21 mouse cellular contexts compared by ENCODE assay signal in the genomic region with DNA sequence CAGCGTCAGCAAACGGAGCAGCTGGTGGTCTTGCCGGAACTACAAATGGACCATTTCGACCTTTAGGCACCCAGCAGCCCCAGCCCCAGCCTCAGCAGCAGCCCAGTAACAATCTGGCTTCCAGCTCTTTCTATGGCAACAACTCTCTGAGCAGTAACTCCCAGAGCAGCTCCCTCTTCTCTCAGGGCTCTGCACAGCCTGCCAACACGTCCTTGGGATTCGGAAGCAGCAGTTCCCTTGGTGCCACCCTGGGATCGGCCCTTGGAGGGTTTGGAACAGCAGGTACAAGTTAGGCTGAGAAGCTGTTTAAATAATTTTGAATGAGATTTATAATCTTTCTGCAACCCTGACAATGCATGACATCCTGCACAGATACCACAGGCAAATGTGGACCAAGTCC. TPM values are rescaled to one million over a fixed set of nuclear protein-coding genes. Genes with fewer than 3 reads are reported as not detected.
A peak's percentile ranks its signal among the peaks of the same experiment; 100 is the strongest.
DNase-seq lines count a peak whose midpoint lies in the region; ATAC-seq lines count a peak whose summit lies in the region.
"Had no signal": no experiment of that assay in that cellular context is flagged by ENCODE, and none has a peak within 500 bp of the region (broad histone marks: within the 10 kb centered on the region; RNA-seq: fewer than 3 reads in every experiment).

No protein-coding gene starts in this region.

- no peak overlapping the region for H3K4me2 ChIP-seq in heart, embryonic 13.5 days
- H3K4me2 ChIP-seq: hindbrain, embryonic 15.5 days; lung, embryonic 14.5 days; midbrain, embryonic 12.5 days; neural tube, embryonic 15.5 days had no signal

- H3K4me1 ChIP-seq in heart, embryonic 13.5 days, result peaks cover 70% of the 10 kb centered on the region
- H3K4me1 ChIP-seq: midbrain, embryonic 12.5 days had no signal

- DNase-seq in frontal cortex, postnatal 10 days (ENCODE audit: low spot score in 2 of 2), result no peak
- DNase-seq in heart, adult 9 months (ENCODE audit: low spot score in 2 of 2), result no peak
- DNase-seq in kidney, postnatal 10 days, result peak; percentile 47
- no peak for DNase-seq in kidney, adult 9 months
- DNase-seq: B cell, adult 2 months; cerebellum, adult 11 months; cerebellum, adult 9-11 months; forebrain, postnatal 0 days; kidney, adult 2 months; kidney, postnatal 14 days; layer of hippocampus, postnatal 36 days; lung, embryonic 14.5 days; right cerebral cortex, adult 18-20 months; right cerebral cortex, postnatal 4 days; thymus, postnatal 14 days had no signal

- H3K4me3 ChIP-seq in heart, embryonic 13.5 days, result no peak overlapping the region
- H3K4me3 ChIP-seq: hindbrain, embryonic 15.5 days; midbrain, embryonic 12.5 days; neural tube, embryonic 15.5 days had no signal

- 0 out of 2 replicates have a peak, but pooled peaks have one; percentile 27 for ATAC-seq in frontal cortex, adult (ENCODE audit: low TSS enrichment)
- ATAC-seq in heart, embryonic 13.5 days (ENCODE audit: extremely low read depth, insufficient number of reproducible peaks, low FRiP score, low TSS enrichment), result no peak
- ATAC-seq: forebrain, postnatal 0 days had no signal

- WGBS in heart, embryonic 13.5 days, result 73% methylated on average over 7 of the region's 7 CpGs

- H3K27ac ChIP-seq in heart, embryonic 13.5 days (replicated peaks), result peak overlapping the region; percentile 81
- H3K27ac ChIP-seq: hindbrain, embryonic 15.5 days; liver, embryonic 14.5 days; midbrain, embryonic 12.5 days; neural tube, embryonic 15.5 days had no signal

- no peaks in the 10 kb centered on the region for H3K27me3 ChIP-seq in heart, embryonic 13.5 days (replicated peaks)
- H3K27me3 ChIP-seq: hindbrain, embryonic 15.5 days; midbrain, embryonic 12.5 days; neural tube, embryonic 15.5 days had no signal

- peaks cover 92% of the 10 kb centered on the region for H3K36me3 ChIP-seq in heart, embryonic 13.5 days

- peak overlapping the region; percentile 11 for H3K9ac ChIP-seq in heart, embryonic 13.5 days
- H3K9ac ChIP-seq: forebrain, postnatal 0 days; hindbrain, embryonic 15.5 days; liver, embryonic 14.5 days; lung, embryonic 14.5 days; midbrain, embryonic 12.5 days; neural tube, embryonic 15.5 days had no signal

- no peaks in the 10 kb centered on the region for H3K9me3 ChIP-seq in heart, embryonic 13.5 days
- H3K9me3 ChIP-seq: hindbrain, embryonic 15.5 days; midbrain, embryonic 12.5 days; neural tube, embryonic 15.5 days had no signal

RNA-seq across cellular contexts. Expression of a gene that starts 39.7 kb away (rescaled TPM):
- 21.7 and 23.9 TPM in 2 replicates for polyA plus RNA-seq in heart, embryonic 13.5 days (2015; fragmentation: Nextera tagmentation; extraction: Ambion mirVana)
